Mouse (Mus musculus): ENCODE measurements at regions not wholly inside any gene's neighbourhood (a gene's known extent, or its start where the extent isn't known, plus 50 kb on each side); places are given as distances from the start of the nearest gene placed in this dataset.

DNA sequence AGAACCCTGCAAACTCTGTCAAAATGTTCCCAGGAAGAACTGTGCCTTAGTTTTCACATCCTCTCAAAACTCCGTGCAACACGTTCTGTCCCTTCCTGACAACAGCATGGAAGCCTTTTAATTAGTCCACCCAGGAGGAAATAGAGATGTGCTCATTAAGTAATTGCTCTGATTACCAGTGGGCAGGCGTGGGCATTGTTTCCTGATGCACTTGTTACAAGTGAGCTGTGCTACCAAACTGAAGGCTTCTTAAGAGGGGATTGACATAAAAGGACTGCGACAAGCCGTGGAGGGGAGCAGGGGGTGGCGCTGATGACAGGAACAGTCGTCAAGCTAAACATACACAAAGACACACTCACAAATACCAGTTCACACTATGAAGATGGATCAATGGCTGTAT, 192.1 kb upstream of the Veph1 start:
- Histone ChIP-seq H3K4me2 (no peak overlapping the region), H3K4me1 (replicated peaks; ENCODE audit: control insufficient read depth, insufficient read depth, low read length) (peaks cover 12% of the 10 kb centered on the region), H3K36me3 (ENCODE audit: control insufficient read depth, insufficient read depth, low read length) (no peaks in the 10 kb centered on the region), H3K4me3 (ENCODE audit: low read depth, low read length) (no peak overlapping the region), H3K9ac (ENCODE audit: low read depth, low read length) (no peak overlapping the region), H3K27ac (ENCODE audit: low read depth, low read length) (no peak overlapping the region), H3K27me3 (replicated peaks; ENCODE audit: control insufficient read depth, insufficient read depth, low read length) (no peaks in the 10 kb centered on the region), H3K9me3 (ENCODE audit: control insufficient read depth, low read length) (no peaks in the 10 kb centered on the region)
- WGBS: 85% methylated on average over 7 of the region's 7 CpGs
- ATAC-seq (replicated peaks; ENCODE audit: low FRiP score) (no peak), DNase-seq (ENCODE audit: low spot score) (no peak)

DNA sequence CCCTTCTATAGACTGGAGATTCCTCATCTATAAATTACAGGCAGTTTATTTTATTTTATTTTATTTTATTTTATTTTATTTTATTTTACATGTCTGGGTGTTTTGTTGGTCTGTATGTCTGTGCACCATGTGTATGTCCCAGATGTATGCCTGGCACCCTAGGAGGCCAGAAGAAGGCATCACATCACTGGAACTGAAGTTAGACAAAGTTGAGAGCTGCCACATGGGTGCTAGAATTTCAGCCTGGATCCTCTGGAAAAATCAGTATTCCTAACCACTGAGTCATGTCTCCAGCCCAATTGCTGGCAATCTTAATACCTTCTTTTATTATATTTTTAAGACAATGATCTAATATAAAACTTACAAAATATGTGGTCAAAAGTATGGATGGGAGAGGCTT, 190.0 kb upstream of the Veph1 start:
- ATAC-seq (replicated peaks; ENCODE audit: low FRiP score): peak; percentile 61
- Histone ChIP-seq H3K4me3 (ENCODE audit: low read depth, low read length) (no peak overlapping the region), H3K27me3 (replicated peaks; ENCODE audit: control insufficient read depth, insufficient read depth, low read length) (no peaks in the 10 kb centered on the region), H3K9me3 (ENCODE audit: control insufficient read depth, low read length) (no peaks in the 10 kb centered on the region), H3K36me3 (ENCODE audit: control insufficient read depth, insufficient read depth, low read length) (no peaks in the 10 kb centered on the region), H3K4me2 (no peak overlapping the region), H3K4me1 (replicated peaks; ENCODE audit: control insufficient read depth, insufficient read depth, low read length) (peaks cover 12% of the 10 kb centered on the region), H3K27ac (ENCODE audit: low read depth, low read length) (no peak overlapping the region), H3K9ac (ENCODE audit: low read depth, low read length) (no peak overlapping the region)
- DNase-seq (ENCODE audit: low spot score): no peak

DNA sequence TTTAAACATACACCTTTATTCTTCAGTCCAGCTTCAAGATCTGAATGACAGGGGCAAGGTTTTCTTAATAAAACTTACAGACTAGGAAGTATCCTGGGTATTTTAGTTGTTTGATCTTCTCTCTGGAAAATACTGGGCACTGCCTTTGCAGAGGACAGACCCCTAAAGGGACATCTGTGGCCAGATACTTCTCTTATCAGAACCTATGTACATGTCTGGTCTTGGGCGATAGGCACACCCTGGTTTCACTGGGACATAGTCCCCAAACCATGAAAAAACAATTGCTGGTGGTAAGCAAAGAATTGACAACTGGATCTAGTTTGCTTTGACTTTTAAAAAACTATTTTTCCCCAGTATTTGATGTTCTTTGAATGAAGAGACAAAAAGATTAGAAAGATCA, 189.5 kb upstream of the Veph1 start:
- H3K4me2 ChIP-seq: peak overlapping the region; percentile 17; the same call in 1 of the 2 replicates
- ATAC-seq (replicated peaks; ENCODE audit: low FRiP score): peak; percentile 100
- H3K27me3 ChIP-seq (replicated peaks; ENCODE audit: control insufficient read depth, insufficient read depth, low read length): no peaks in the 10 kb centered on the region
- H3K36me3 ChIP-seq (ENCODE audit: control insufficient read depth, insufficient read depth, low read length): no peaks in the 10 kb centered on the region
- DNase-seq (ENCODE audit: low spot score): no peak
- H3K9me3 ChIP-seq (ENCODE audit: control insufficient read depth, low read length): no peaks in the 10 kb centered on the region
- no peak overlapping the region for H3K27ac ChIP-seq (ENCODE audit: low read depth, low read length)
- no peak overlapping the region for H3K4me3 ChIP-seq (ENCODE audit: low read depth, low read length)
- no peak overlapping the region for H3K9ac ChIP-seq (ENCODE audit: low read depth, low read length)
- peaks cover 12% of the 10 kb centered on the region for H3K4me1 ChIP-seq (replicated peaks; ENCODE audit: control insufficient read depth, insufficient read depth, low read length)
- 42% methylated on average over 1 of the region's 1 CpGs for WGBS

DNA sequence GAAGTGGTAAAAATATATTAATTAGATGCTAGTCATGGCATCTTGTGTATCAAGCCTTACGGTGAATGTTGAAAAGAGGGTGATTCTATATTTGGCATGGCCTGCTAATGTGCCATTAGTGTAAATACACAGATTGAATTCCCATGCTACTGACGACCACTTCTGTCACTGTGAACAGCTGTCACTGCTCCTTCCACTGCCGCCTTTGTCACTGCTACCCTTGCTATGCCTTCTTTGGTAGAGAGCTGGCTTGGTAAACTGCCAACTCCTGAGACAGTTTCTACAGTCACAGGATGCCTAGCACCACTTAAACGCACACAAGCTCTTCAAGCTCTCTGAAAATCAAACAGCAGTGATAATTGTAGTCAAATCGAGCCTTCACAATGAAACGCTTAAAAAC, 184.1 kb upstream of the Veph1 start:
- H3K9me3 ChIP-seq (ENCODE audit: control insufficient read depth, low read length): no peaks in the 10 kb centered on the region
- ATAC-seq (replicated peaks; ENCODE audit: low FRiP score) (no peak), DNase-seq (ENCODE audit: low spot score) (no peak)
- H3K27me3 ChIP-seq (replicated peaks; ENCODE audit: control insufficient read depth, insufficient read depth, low read length): no peaks in the 10 kb centered on the region
- H3K36me3 ChIP-seq (ENCODE audit: control insufficient read depth, insufficient read depth, low read length): no peaks in the 10 kb centered on the region
- H3K4me1 ChIP-seq (replicated peaks; ENCODE audit: control insufficient read depth, insufficient read depth, low read length): peaks cover 5% of the 10 kb centered on the region
- H3K4me3 ChIP-seq (ENCODE audit: low read depth, low read length): no peak overlapping the region
- 78% methylated on average over 6 of the region's 6 CpGs for WGBS
- H3K4me2 ChIP-seq: no peak overlapping the region
- no peak overlapping the region for H3K9ac ChIP-seq (ENCODE audit: low read depth, low read length)
- no peak overlapping the region for H3K27ac ChIP-seq (ENCODE audit: low read depth, low read length)

DNA sequence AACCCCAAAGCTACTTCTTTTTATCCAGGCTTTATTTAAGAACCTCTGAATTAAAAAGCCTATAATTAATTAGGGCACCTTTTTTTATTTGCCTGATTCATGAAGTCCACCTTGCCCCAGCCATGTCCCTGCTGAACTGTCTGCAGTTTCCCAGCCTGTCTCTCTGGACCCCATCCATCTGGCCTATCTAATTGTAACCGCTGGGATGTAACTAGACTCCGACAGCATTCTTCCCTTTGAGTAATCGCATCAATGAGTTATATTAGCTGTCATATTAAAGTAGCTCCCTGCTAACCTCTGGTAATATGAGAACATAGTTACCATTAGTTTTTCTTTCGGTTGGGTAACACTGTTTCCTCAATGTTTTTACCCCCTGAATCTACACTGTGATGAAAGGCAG, 182.6 kb upstream of the Veph1 start:
- Histone ChIP-seq H3K4me2 (no peak overlapping the region), H3K27ac (ENCODE audit: low read depth, low read length) (no peak overlapping the region), H3K36me3 (ENCODE audit: control insufficient read depth, insufficient read depth, low read length) (no peaks in the 10 kb centered on the region), H3K9ac (ENCODE audit: low read depth, low read length) (no peak overlapping the region), H3K4me3 (ENCODE audit: low read depth, low read length) (no peak overlapping the region), H3K27me3 (replicated peaks; ENCODE audit: control insufficient read depth, insufficient read depth, low read length) (no peaks in the 10 kb centered on the region), H3K9me3 (ENCODE audit: control insufficient read depth, low read length) (no peaks in the 10 kb centered on the region), H3K4me1 (replicated peaks; ENCODE audit: control insufficient read depth, insufficient read depth, low read length) (no peaks in the 10 kb centered on the region; the same call in 1 of the 2 replicates)
- ATAC-seq (replicated peaks; ENCODE audit: low FRiP score): no peak
- no peak for DNase-seq (ENCODE audit: low spot score)
- WGBS: 60% methylated on average over 4 of the region's 4 CpGs

DNA sequence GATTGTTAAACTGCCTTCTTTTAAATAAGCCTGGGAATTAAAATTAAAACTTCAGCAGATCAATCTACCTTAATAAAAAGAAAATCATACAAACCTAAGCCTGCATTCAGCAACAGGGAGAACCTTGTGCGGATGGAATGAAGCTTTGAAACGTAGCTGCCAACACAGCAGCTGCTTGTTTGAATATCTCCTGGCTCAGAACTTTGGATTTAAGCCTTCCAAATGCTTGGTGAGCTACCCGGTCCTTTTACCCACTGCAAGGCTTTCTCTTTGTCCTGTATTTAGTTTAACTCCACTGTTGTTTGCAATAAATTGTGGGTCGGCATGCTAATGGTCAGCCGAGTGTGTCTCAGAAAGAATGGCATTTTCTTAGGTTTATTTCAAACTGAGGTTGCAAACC, 169.7 kb upstream of the Veph1 start:
- H3K4me1 ChIP-seq (replicated peaks; ENCODE audit: control insufficient read depth, insufficient read depth, low read length): no peaks in the 10 kb centered on the region
- WGBS: 82% methylated on average over 5 of the region's 5 CpGs
- H3K27ac ChIP-seq (ENCODE audit: low read depth, low read length): no peak overlapping the region
- DNase-seq (ENCODE audit: low spot score) (no peak), ATAC-seq (replicated peaks; ENCODE audit: low FRiP score) (no peak)
- H3K4me3 ChIP-seq (ENCODE audit: low read depth, low read length): no peak overlapping the region
- H3K9ac ChIP-seq (ENCODE audit: low read depth, low read length): no peak overlapping the region
- no peaks in the 10 kb centered on the region for H3K9me3 ChIP-seq (ENCODE audit: control insufficient read depth, low read length)
- no peaks in the 10 kb centered on the region for H3K36me3 ChIP-seq (ENCODE audit: control insufficient read depth, insufficient read depth, low read length)
- H3K27me3 ChIP-seq (replicated peaks; ENCODE audit: control insufficient read depth, insufficient read depth, low read length): no peaks in the 10 kb centered on the region
- no peak overlapping the region for H3K4me2 ChIP-seq

DNA sequence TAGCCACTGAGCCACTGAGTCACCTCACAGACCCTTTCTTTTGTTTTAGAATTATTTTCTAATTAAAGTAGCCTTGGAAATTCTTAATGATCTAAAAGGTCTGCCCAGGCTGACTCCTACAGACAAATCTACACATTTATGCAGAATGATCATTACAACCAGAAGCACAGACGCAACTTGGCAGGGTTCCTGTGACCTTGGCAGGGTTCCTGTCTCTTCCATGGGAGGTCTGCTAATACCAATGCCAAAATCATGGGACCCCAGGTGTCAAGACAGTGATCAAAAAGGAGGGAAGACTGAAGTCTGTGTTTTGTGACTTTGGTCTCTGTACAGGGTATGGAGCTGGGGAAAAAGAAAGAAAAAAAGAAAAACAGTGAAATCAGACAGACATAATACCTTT, 168.7 kb upstream of the Veph1 start:
- no peaks in the 10 kb centered on the region for H3K9me3 ChIP-seq (ENCODE audit: control insufficient read depth, low read length)

DNA sequence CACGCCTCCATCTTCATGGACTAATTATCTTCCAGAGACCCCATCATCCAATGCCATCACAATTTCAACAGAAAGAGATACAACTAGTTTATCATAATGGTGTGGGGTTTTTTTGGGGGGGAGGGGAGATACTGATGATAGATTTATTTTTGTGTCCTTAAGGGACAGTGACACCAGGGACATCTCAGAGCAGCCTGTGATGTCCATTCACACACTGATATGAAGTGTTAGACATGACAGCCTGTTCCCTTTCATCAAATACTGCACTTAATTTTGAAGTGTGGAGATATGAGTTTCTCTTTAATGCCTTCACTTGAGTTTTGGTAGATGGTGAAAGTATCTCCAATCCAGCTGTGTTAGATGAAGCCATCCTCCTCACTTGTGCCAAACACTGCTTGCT, 165.7 kb upstream of the Veph1 start:
- Histone ChIP-seq H3K27me3 (replicated peaks; ENCODE audit: control insufficient read depth, insufficient read depth, low read length) (no peaks in the 10 kb centered on the region), H3K27ac (ENCODE audit: low read depth, low read length) (no peak overlapping the region), H3K36me3 (ENCODE audit: control insufficient read depth, insufficient read depth, low read length) (no peaks in the 10 kb centered on the region), H3K4me3 (ENCODE audit: low read depth, low read length) (no peak overlapping the region), H3K9ac (ENCODE audit: low read depth, low read length) (no peak overlapping the region), H3K9me3 (ENCODE audit: control insufficient read depth, low read length) (no peaks in the 10 kb centered on the region), H3K4me1 (replicated peaks; ENCODE audit: control insufficient read depth, insufficient read depth, low read length) (no peaks in the 10 kb centered on the region), H3K4me2 (no peak overlapping the region)
- DNase-seq (ENCODE audit: low spot score) (no peak), ATAC-seq (replicated peaks; ENCODE audit: low FRiP score) (no peak)
- 77% methylated on average over 1 of the region's 1 CpGs for WGBS

More for the DNA sequence above, 168.7 kb upstream of the Veph1 start:
- Histone ChIP-seq H3K36me3 (ENCODE audit: control insufficient read depth, insufficient read depth, low read length) (no peaks in the 10 kb centered on the region), H3K27ac (ENCODE audit: low read depth, low read length) (no peak overlapping the region), H3K4me2 (no peak overlapping the region), H3K9ac (ENCODE audit: low read depth, low read length) (no peak overlapping the region), H3K4me1 (replicated peaks; ENCODE audit: control insufficient read depth, insufficient read depth, low read length) (no peaks in the 10 kb centered on the region), H3K27me3 (replicated peaks; ENCODE audit: control insufficient read depth, insufficient read depth, low read length) (no peaks in the 10 kb centered on the region), H3K4me3 (ENCODE audit: low read depth, low read length) (no peak overlapping the region)
- DNase-seq (ENCODE audit: low spot score): no peak
- ATAC-seq (replicated peaks; ENCODE audit: low FRiP score): no peak
- 91% methylated on average over 1 of the region's 1 CpGs for WGBS

DNA sequence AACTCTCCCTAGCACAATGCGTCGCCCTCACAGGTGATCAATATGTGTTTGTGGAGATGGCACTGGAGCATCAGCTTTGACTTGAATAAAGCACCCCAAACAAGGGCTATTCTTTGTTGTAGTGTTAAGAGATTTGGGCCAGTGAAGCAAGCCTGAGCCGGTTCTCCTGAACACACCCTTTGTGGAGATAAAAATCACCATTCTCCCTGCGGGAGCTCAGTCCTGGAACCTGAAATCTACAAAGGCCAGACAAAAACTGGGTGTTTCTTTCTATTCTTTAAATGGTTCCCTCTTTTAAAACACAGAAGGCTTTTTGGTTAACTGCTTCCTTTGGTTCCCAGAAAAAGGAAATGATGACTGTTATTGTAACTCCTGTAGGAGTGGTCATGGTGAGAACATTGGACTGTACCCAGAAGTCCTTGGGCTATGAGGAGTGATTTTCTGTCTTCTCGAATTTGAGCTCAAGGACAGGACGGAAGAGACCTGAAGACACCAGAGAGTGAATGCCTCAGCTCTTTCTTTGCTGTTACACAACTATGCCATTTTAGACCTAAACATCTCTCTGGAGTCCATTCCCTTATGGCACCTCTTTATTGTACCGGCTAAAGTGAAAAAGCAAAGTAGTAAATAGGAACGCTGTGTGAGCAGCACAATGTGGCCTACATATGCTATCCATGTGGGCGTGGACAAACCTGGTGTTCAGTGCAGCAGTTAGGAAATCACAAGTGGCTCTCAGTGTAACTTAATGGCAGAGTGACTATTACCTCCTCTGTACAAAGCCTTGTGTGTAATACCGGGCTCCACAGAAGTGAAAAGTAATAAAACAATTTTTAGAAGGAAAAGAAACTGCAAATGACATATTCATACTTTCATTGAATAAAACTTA, 149.9 kb upstream of the Veph1 start:
- Histone ChIP-seq H3K4me3 (ENCODE audit: low read depth, low read length) (no peak overlapping the region), H3K9me3 (ENCODE audit: control insufficient read depth, low read length) (no peaks in the 10 kb centered on the region), H3K27ac (ENCODE audit: low read depth, low read length) (no peak overlapping the region), H3K4me1 (replicated peaks; ENCODE audit: control insufficient read depth, insufficient read depth, low read length) (no peaks in the 10 kb centered on the region), H3K4me2 (no peak overlapping the region), H3K9ac (ENCODE audit: low read depth, low read length) (no peak overlapping the region), H3K27me3 (replicated peaks; ENCODE audit: control insufficient read depth, insufficient read depth, low read length) (no peaks in the 10 kb centered on the region), H3K36me3 (ENCODE audit: control insufficient read depth, insufficient read depth, low read length) (no peaks in the 10 kb centered on the region)
- 80% methylated on average over 10 of the region's 10 CpGs for WGBS
- DNase-seq (ENCODE audit: low spot score): no peak
- ATAC-seq (replicated peaks; ENCODE audit: low FRiP score): no peak
